In genomic region chr14:11667762-11668161, GRCm38 (mm10) we compare ENCODE assay signal across 22 mouse cellular contexts.
DNase-seq lines count a peak whose midpoint lies in the region; ATAC-seq and TF ChIP-seq lines count a peak whose summit lies in the region.
"Had no signal": no experiment of that assay in that cellular context is flagged by ENCODE, and none has a peak within 500 bp of the region (broad histone marks: within the 10 kb centered on the region; RNA-seq: fewer than 3 reads in every experiment).

No protein-coding gene starts in this region.

- H3K9me3 ChIP-seq in kidney, embryonic 14.5 days (ENCODE audit: control insufficient read depth, low read length), result no peaks in the 10 kb centered on the region
- peaks cover 3% of the 10 kb centered on the region; the same call in 1 of the 2 replicates for H3K9me3 ChIP-seq in ES-Bruce4 (replicated peaks; ENCODE audit: control insufficient read depth, insufficient read depth, low read length, poor library complexity, severe bottlenecking)
- no peaks in the 10 kb centered on the region for H3K9me3 ChIP-seq in hindbrain, postnatal 0 days (ENCODE audit: low read length)
- no peaks in the 10 kb centered on the region for H3K9me3 ChIP-seq in liver, postnatal 0 days (ENCODE audit: low read length)
- H3K9me3 ChIP-seq in intestine, embryonic 15.5 days, result no peaks in the 10 kb centered on the region
- H3K9me3 ChIP-seq: embryonic facial prominence, embryonic 15.5 days; heart, embryonic 15.5 days; limb, embryonic 12.5 days; liver, embryonic 12.5 days had no signal

- H3K4me2 ChIP-seq in kidney, embryonic 14.5 days (replicated peaks; ENCODE audit: low read depth, low read length), result no peak overlapping the region
- no peak overlapping the region for H3K4me2 ChIP-seq in hindbrain, postnatal 0 days (ENCODE audit: low read depth, low read length)
- no peak overlapping the region for H3K4me2 ChIP-seq in liver, postnatal 0 days (ENCODE audit: low read depth, low read length)
- no peak overlapping the region for H3K4me2 ChIP-seq in intestine, embryonic 15.5 days (replicated peaks)
- H3K4me2 ChIP-seq: embryonic facial prominence, embryonic 15.5 days; heart, embryonic 15.5 days; limb, embryonic 12.5 days; liver, embryonic 12.5 days; lung, embryonic 14.5 days had no signal

- H3K4me3 ChIP-seq in kidney, embryonic 14.5 days (ENCODE audit: low read length), result no peak overlapping the region
- H3K4me3 ChIP-seq in kidney, adult 2 months (ENCODE audit: insufficient read depth, low read depth, low read length), result no peak overlapping the region
- H3K4me3 ChIP-seq in ES-Bruce4 (ENCODE audit: low read depth, low read length), result no peak overlapping the region
- no peak overlapping the region for H3K4me3 ChIP-seq in hindbrain, postnatal 0 days (ENCODE audit: low read length)
- H3K4me3 ChIP-seq in liver, postnatal 0 days (ENCODE audit: low read depth, low read length), result no peak overlapping the region
- H3K4me3 ChIP-seq in intestine, embryonic 15.5 days (replicated peaks), result no peak overlapping the region
- H3K4me3 ChIP-seq: embryonic facial prominence, embryonic 15.5 days; heart, embryonic 15.5 days; limb, embryonic 12.5 days; liver, embryonic 12.5 days had no signal

- H3K36me3 ChIP-seq in kidney, embryonic 14.5 days (ENCODE audit: control insufficient read depth, insufficient read depth, low read length), result no peaks in the 10 kb centered on the region
- no peaks in the 10 kb centered on the region for H3K36me3 ChIP-seq in kidney, adult 2 months (ENCODE audit: control insufficient read depth, insufficient read depth, low read length)
- no peaks in the 10 kb centered on the region for H3K36me3 ChIP-seq in ES-Bruce4 (ENCODE audit: control insufficient read depth, insufficient read depth, low read length, poor library complexity, severe bottlenecking)
- H3K36me3 ChIP-seq in hindbrain, postnatal 0 days (ENCODE audit: insufficient read depth, low read length), result no peaks in the 10 kb centered on the region
- no peaks in the 10 kb centered on the region for H3K36me3 ChIP-seq in liver, postnatal 0 days (replicated peaks; ENCODE audit: insufficient read depth, low read length)
- no peaks in the 10 kb centered on the region for H3K36me3 ChIP-seq in intestine, embryonic 15.5 days
- H3K36me3 ChIP-seq: embryonic facial prominence, embryonic 15.5 days; heart, embryonic 15.5 days; limb, embryonic 12.5 days; liver, embryonic 12.5 days had no signal

- TF ChIP-seq EP300 in ES-Bruce4 (IDR thresholded peaks at IDR 0.05; ENCODE audit: insufficient read depth, low read depth, low read length), result peak; percentile 43; the same call in 1 of the 2 replicates
- TF ChIP-seq EP300 in liver, postnatal 0 days (IDR thresholded peaks at IDR 0.05; ENCODE audit: low read depth), result no peak

- H3K4me1 ChIP-seq in kidney, embryonic 14.5 days (ENCODE audit: control insufficient read depth, insufficient read depth, low read length), result 0 out of 2 replicates have a peak, but pooled peaks cover 18% of the 10 kb centered on the region
- H3K4me1 ChIP-seq in kidney, adult 2 months (ENCODE audit: control insufficient read depth, insufficient read depth, low read length), result no peaks in the 10 kb centered on the region
- H3K4me1 ChIP-seq in ES-Bruce4 (ENCODE audit: control insufficient read depth, insufficient read depth, low read length), result peaks cover 16% of the 10 kb centered on the region
- H3K4me1 ChIP-seq in hindbrain, postnatal 0 days (ENCODE audit: insufficient read depth, low read length), result peaks cover 26% of the 10 kb centered on the region
- no peaks in the 10 kb centered on the region for H3K4me1 ChIP-seq in liver, postnatal 0 days (ENCODE audit: insufficient read depth)
- no peaks in the 10 kb centered on the region for H3K4me1 ChIP-seq in intestine, embryonic 15.5 days (replicated peaks)
- H3K4me1 ChIP-seq: liver, embryonic 12.5 days had no signal

- H3K27ac ChIP-seq in kidney, embryonic 14.5 days (ENCODE audit: low read depth, low read length), result no peak overlapping the region
- no peak overlapping the region for H3K27ac ChIP-seq in kidney, adult 2 months (ENCODE audit: insufficient read depth, low read depth, low read length)
- H3K27ac ChIP-seq in ES-Bruce4 (ENCODE audit: insufficient read depth, low read length), result no peak overlapping the region
- no peak overlapping the region for H3K27ac ChIP-seq in hindbrain, postnatal 0 days
- no peak overlapping the region for H3K27ac ChIP-seq in liver, postnatal 0 days (ENCODE audit: low read depth)
- no peak overlapping the region for H3K27ac ChIP-seq in intestine, embryonic 15.5 days
- H3K27ac ChIP-seq: embryonic facial prominence, embryonic 15.5 days; heart, embryonic 15.5 days; limb, embryonic 12.5 days; liver, embryonic 12.5 days had no signal

- DNase-seq in kidney, adult 2 months, result no peak
- peak; percentile 47 for DNase-seq in Patski (ENCODE audit: low read depth, low spot score)
- DNase-seq in hindbrain, postnatal 0 days (ENCODE audit: low spot score), result no peak
- DNase-seq in liver, postnatal 0 days, result no peak
- no peak for DNase-seq in spleen, adult 12 weeks (ENCODE audit: low spot score)
- DNase-seq: adrenal gland, postnatal 14 days; cerebellum, adult 11 months; cerebellum, postnatal 10 days; heart, adult 18-20 months; kidney, adult 18-20 months; lung, embryonic 14.5 days; lung, postnatal 4 days; right cerebral cortex, postnatal 25 days; thymus, adult 2 months had no signal

- no peak for TF ChIP-seq POLR2A in kidney, adult 2 months (IDR thresholded peaks at IDR 0.05; ENCODE audit: low read depth, low read length)
- TF ChIP-seq POLR2A in ES-Bruce4 (IDR thresholded peaks at IDR 0.05; ENCODE audit: insufficient read depth, low read length), result no peak

- ATAC-seq in kidney, embryonic 14.5 days (ENCODE audit: low FRiP score, low TSS enrichment), result peak; percentile 25; the same call in 1 of the 2 replicates
- ATAC-seq in Patski, result peak; percentile 72
- 0 out of 2 replicates have a peak, but pooled peaks have one; percentile 24 for ATAC-seq in hindbrain, postnatal 0 days
- ATAC-seq in liver, postnatal 0 days, result no peak
- ATAC-seq in intestine, embryonic 15.5 days, result no peak
- ATAC-seq: activated CD4-positive, CD25-positive, alpha-beta regulatory T cell, adult 4 months; liver, embryonic 12.5 days had no signal

- in situ Hi-C loops in Patski (cut with MboI; ENCODE audit: low pct_unique_long_range_greater_than_20kb), result loop anchor here (10.0 kb wide), 1 partner anchor 113 kb away; the partner anchor contains the start of gene Ptprg

- TF ChIP-seq CTCF in kidney, adult 2 months (conservative IDR thresholded peaks at IDR 0.05; ENCODE audit: insufficient read depth, insufficient read length, low read depth, low read length), result no peak
- TF ChIP-seq CTCF in ES-Bruce4 (IDR thresholded peaks at IDR 0.05; ENCODE audit: low read depth, low read length) (no peak), Patski (IDR thresholded peaks at IDR 0.05) (no peak)
- no peak for TF ChIP-seq CTCF in hindbrain, postnatal 0 days (IDR thresholded peaks at IDR 0.05; ENCODE audit: low read depth)
- no peak for TF ChIP-seq CTCF in liver, postnatal 0 days (IDR thresholded peaks at IDR 0.05; ENCODE audit: low read depth)

- H3K9ac ChIP-seq in kidney, embryonic 14.5 days (ENCODE audit: low read depth, low read length), result no peak overlapping the region
- no peak overlapping the region for H3K9ac ChIP-seq in ES-Bruce4 (ENCODE audit: low read depth, poor library complexity, severe bottlenecking)
- no peak overlapping the region for H3K9ac ChIP-seq in hindbrain, postnatal 0 days (replicated peaks; ENCODE audit: low read length)
- no peak overlapping the region for H3K9ac ChIP-seq in liver, postnatal 0 days (replicated peaks)
- no peak overlapping the region for H3K9ac ChIP-seq in intestine, embryonic 15.5 days
- H3K9ac ChIP-seq: embryonic facial prominence, embryonic 15.5 days; heart, embryonic 15.5 days; limb, embryonic 12.5 days; liver, embryonic 12.5 days; lung, embryonic 14.5 days had no signal

- POLR2A ChIA-PET in Patski (lab: Charles Lee), result no interaction called here

- H3K27me3 ChIP-seq in kidney, embryonic 14.5 days (ENCODE audit: control insufficient read depth, insufficient read depth, low read length), result no peaks in the 10 kb centered on the region
- H3K27me3 ChIP-seq in kidney, adult 2 months (replicated peaks; ENCODE audit: control insufficient read depth, insufficient read depth, low read length), result no peaks in the 10 kb centered on the region
- H3K27me3 ChIP-seq in ES-Bruce4 (ENCODE audit: control insufficient read depth, insufficient read depth, low read length, poor library complexity, severe bottlenecking) (no peaks in the 10 kb centered on the region), Patski (no peaks in the 10 kb centered on the region)
- H3K27me3 ChIP-seq in hindbrain, postnatal 0 days (ENCODE audit: insufficient read depth, low read length), result no peaks in the 10 kb centered on the region
- H3K27me3 ChIP-seq in liver, postnatal 0 days (ENCODE audit: insufficient read depth, low read length), result no peaks in the 10 kb centered on the region
- H3K27me3 ChIP-seq in intestine, embryonic 15.5 days (replicated peaks), result no peaks in the 10 kb centered on the region
- H3K27me3 ChIP-seq: embryonic facial prominence, embryonic 15.5 days; heart, embryonic 15.5 days; limb, embryonic 12.5 days had no signal

- WGBS in kidney, embryonic 14.5 days, result 20% methylated on average over 3 of the region's 3 CpGs
- WGBS in kidney, adult 2 months, result 42% methylated on average over 3 of the region's 3 CpGs
- WGBS in hindbrain, postnatal 0 days, result 25% methylated on average over 3 of the region's 3 CpGs
- WGBS in liver, postnatal 0 days (ENCODE audit: insufficient replicate concordance), result 21% methylated on average over 3 of the region's 3 CpGs
- 23% methylated on average over 3 of the region's 3 CpGs for WGBS in intestine, embryonic 15.5 days

- CTCF ChIA-PET in Patski (lab: Charles Lee), result interaction anchor here (1.4 kb wide), 1 partner anchor 19 kb away, joined by 3 read pairs; no protein-coding TSS in a partner anchor

Comparison
In these comparisons a context has a peak if more than half of its experiments do, and no peak if none do; other contexts are left out.
1. ATAC-seq: peak in kidney, embryonic 14.5 days (single experiment), Patski (single experiment) and hindbrain, postnatal 0 days (single experiment); none in liver, postnatal 0 days (single experiment) and intestine, embryonic 15.5 days (single experiment).